Mouse (Mus musculus): ENCODE data around the gene Lmod1.

DNA sequence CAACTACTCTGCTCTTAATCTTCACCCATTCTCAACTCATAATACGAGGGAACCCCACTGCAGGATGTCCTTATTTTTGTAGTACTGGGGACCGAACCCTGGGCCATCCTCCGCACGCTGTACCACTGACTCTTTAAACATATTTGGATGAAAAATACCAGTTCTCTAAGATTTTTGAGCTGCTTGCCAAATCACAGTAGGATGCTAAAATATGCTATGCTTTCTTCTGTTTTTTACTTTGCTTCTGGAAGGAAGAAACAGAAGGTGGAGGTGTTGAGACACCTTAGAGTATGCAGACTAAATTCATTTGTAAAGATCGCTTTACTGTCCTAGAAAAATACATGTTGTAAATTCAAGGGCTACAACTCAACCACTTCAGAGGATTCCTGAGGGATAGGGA lies 59.6 kb downstream of the Lmod1 start:
- TF ChIP-seq CTCF (IDR thresholded peaks at IDR 0.05; ENCODE audit: extremely low read depth, insufficient read depth, low read length) = no peak
- no peak for TF ChIP-seq POLR2A (IDR thresholded peaks at IDR 0.05; ENCODE audit: extremely low read depth, insufficient read depth, low read length)

All from cortical plate, adult 2 months (tissue).